Mouse (Mus musculus): ENCODE data around the gene Ehbp1l1. TPM values are rescaled to one million over a fixed set of nuclear protein-coding genes. Genes with fewer than 3 reads are reported as not detected.
A peak's percentile ranks its signal among the peaks of the same experiment; 100 is the strongest.
"Not testable (repeated sequence)": the region's sequence is repeated elsewhere in the genome, so short reads cannot be mapped to it uniquely, and the experiment has no call there.

Gene Ehbp1l1
- polyA plus RNA-seq, 1 experiment = 73.8 TPM

DNA sequence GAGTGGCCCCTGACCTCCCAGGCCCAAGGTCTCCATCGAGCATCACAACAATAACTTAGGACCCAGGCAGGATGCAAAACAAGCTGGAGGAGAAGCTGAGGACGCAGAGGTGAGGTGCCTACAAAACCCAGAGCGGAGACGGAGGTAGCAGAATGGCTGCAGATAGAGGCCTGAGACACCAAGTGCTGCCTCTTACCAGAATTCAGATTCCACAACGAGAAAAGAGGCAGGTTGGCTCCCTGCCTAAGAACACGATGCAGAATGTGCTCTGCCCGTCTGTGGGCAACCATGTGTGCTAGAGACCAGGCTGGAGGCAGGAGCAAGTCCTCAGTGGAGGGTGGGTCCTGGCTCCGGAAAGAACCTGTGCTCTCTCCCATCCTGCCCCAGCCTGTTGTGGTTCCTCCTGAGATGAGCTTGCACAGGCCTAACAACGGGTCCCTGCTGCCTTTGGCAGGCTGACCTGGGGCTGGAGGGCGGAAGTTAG is 33.2 kb downstream of the Ehbp1l1 start:
- 27% methylated on average over 10 of the region's 10 CpGs for WGBS
- DNase-seq = no peak
- TF ChIP-seq CTCF (IDR thresholded peaks at IDR 0.05; ENCODE audit: insufficient read depth, low read length) = no peak
- no peak for TF ChIP-seq POLR2A (IDR thresholded peaks at IDR 0.05; ENCODE audit: borderline replicate concordance, extremely low read depth, low read depth, low read length)
- peak overlapping the region; percentile 25 for H3K4me3 ChIP-seq (replicated peaks; ENCODE audit: extremely low read depth, low read depth, low read length)
- H3K4me1 ChIP-seq (ENCODE audit: control insufficient read depth, insufficient read depth, low read length) = peaks cover 14% of the 10 kb centered on the region

DNA sequence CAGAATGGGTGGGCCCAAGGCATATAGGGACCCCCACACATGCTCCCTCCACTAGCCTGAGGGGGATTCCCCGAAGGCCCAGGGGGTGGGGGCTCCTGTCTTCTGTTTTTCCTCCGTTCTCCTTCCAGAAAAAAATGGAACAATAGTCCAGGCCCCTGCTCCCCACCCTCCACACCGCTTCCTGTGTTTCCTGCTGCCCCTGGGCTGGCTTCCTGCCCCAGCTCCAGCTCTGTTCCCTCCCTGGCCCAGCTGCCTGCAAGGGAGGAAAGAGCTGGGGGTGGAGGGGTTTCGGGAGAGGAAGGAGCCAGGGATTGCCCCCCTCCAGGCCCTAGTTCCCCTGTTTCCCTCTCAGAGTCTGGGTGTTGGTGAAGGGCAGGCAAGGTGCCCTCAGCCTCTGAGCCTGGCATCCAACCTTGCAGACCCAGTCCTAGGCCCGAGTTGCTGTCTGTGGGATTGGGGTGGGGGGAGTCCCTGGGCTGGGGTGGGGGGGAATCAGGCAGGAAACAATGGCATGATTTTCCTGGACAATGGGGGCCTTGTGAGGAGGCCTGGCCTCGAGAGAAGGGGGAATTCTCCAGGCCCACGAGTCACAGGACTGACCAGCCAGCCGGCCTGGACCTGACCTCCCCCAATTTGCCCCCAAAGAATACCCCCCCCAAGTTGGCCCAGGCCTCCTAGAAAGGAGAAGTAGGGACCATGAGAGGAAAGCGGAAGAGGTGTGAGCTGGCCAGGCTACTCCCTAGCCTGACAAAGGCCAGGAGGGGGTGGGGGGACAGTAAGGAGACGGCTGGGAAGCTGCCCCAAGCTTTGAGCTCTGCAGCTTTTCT is 33.8 kb downstream of the Ehbp1l1 start:
- TF ChIP-seq CTCF (IDR thresholded peaks at IDR 0.05; ENCODE audit: insufficient read depth, low read length) (no peak), POLR2A (IDR thresholded peaks at IDR 0.05; ENCODE audit: borderline replicate concordance, extremely low read depth, low read depth, low read length) (no peak)
- H3K4me1 ChIP-seq (ENCODE audit: control insufficient read depth, insufficient read depth, low read length) = peaks cover 19% of the 10 kb centered on the region
- H3K4me3 ChIP-seq (replicated peaks; ENCODE audit: extremely low read depth, low read depth, low read length) = peak overlapping the region; percentile 97
- WGBS = 32% methylated on average over 10 of the region's 10 CpGs
- DNase-seq = peak; percentile 50

DNA sequence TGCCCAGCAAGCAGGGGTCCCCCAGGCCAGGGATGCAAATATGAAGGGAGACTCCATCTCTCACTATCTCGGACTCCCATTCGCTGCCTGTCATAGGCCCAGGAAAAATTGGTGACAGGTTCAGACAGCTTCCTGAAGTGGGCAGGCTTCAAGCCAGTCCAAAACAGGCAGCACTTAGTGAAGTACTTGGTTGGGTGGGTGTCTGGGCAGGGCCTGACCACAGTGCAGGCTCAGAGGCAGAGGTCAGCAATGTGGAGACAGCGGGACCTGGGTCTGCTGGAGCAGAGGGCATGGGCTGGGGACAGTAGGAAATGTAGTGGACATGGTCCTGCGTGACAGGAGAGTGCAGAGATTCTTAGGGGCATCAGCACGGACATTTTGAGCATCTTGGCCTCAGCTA is 34.5 kb downstream of the Ehbp1l1 start:
- 40% methylated on average over 5 of the region's 5 CpGs for WGBS
- DNase-seq = peak; percentile 33
- TF ChIP-seq POLR2A (IDR thresholded peaks at IDR 0.05; ENCODE audit: borderline replicate concordance, extremely low read depth, low read depth, low read length) (peak; percentile 55; the same call in 1 of the 2 replicates), CTCF (IDR thresholded peaks at IDR 0.05; ENCODE audit: insufficient read depth, low read length) (no peak)
- peak overlapping the region; percentile 97 for H3K4me3 ChIP-seq (replicated peaks; ENCODE audit: extremely low read depth, low read depth, low read length)
- H3K4me1 ChIP-seq (ENCODE audit: control insufficient read depth, insufficient read depth, low read length) = peaks cover 20% of the 10 kb centered on the region

DNA sequence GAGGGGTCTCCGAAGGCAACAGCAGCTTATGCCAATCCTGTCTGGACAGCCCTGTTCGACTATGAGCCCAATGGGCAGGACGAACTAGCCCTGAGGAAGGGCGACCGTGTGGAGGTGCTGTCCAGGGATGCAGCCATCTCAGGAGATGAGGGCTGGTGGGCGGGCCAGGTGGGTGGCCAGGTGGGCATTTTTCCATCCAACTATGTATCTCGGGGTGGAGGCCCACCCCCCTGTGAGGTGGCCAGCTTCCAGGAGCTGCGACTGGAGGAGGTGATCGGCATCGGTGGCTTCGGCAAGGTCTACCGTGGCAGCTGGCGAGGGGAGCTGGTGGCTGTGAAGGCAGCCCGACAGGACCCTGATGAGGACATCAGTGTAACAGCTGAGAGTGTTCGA is 35.8 kb downstream of the Ehbp1l1 start:
- no peak for DNase-seq
- Histone ChIP-seq H3K4me1 (ENCODE audit: control insufficient read depth, insufficient read depth, low read length) (peaks cover 20% of the 10 kb centered on the region), H3K4me3 (replicated peaks; ENCODE audit: extremely low read depth, low read depth, low read length) (peak overlapping the region; percentile 97)
- 19% methylated on average over 15 of the region's 15 CpGs for WGBS
- TF ChIP-seq CTCF (IDR thresholded peaks at IDR 0.05; ENCODE audit: insufficient read depth, low read length) (no peak), POLR2A (IDR thresholded peaks at IDR 0.05; ENCODE audit: borderline replicate concordance, extremely low read depth, low read depth, low read length) (0 out of 2 replicates have a peak, but pooled peaks have one; percentile 6)

DNA sequence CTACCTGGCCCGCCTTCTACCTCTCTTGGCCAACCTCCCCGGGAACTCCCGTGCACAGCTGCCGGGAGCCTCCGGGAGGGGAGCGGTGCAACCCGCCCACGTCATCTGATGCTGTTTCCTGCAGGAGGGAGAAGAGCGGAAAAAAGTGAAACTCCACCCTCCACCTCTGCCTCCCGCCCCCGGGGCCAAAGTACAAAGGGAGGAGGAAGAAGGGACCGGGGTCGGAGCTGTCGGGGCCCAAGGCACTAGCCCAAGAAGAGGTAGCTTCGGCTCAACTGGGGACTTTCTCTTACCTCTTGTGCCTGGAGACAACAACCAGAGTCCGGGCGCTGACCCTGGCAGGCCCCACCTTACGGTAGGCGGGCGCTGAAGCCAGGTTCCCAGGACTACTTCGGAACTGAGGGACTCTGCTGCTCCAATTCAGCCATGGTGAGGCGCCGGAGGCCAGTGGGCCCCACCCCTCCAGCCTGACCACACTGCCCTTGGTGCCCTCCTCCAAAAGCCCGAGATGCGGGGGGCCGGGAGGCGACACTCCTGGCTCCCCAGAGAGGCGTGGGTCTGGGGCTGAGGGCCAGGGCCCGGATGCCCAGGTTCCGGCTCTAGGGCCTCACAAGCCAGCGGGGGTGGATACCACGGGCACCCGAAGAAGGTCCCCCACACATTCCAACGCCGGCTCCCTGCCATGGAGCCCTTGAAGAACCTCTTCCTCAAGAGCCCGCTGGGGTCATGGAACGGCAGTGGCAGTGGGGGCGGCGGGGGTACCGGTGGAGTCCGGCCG is 36.4 kb downstream of the Ehbp1l1 start:
- TF ChIP-seq POLR2A (IDR thresholded peaks at IDR 0.05; ENCODE audit: borderline replicate concordance, extremely low read depth, low read depth, low read length) (peak; percentile 83; the same call in 1 of the 2 replicates), CTCF (IDR thresholded peaks at IDR 0.05; ENCODE audit: insufficient read depth, low read length) (no peak)
- 2% methylated on average over 42 of the region's 42 CpGs for WGBS
- peak overlapping the region; percentile 97 for H3K4me3 ChIP-seq (replicated peaks; ENCODE audit: extremely low read depth, low read depth, low read length)
- DNase-seq = peak; percentile 90
- peaks cover 20% of the 10 kb centered on the region for H3K4me1 ChIP-seq (ENCODE audit: control insufficient read depth, insufficient read depth, low read length)

DNA sequence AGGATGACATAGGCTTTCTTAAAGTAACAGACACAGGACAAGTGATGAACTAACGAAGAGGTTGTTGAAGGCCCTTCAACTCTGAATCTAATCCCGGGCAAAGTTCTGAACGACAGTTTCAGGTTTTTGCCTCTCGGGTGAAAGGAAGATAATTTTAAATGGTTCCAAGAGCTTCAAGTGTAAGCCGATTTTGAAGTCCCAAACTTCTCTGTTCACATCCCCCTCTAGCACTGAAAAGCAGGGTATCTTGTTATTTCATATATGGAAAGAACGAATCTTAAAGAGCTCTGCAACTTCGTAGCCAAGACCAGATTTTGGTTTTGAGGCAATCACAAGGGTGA is 37.1 kb downstream of the Ehbp1l1 start:
- Histone ChIP-seq H3K4me3 (replicated peaks; ENCODE audit: extremely low read depth, low read depth, low read length) (peak overlapping the region; percentile 97), H3K4me1 (ENCODE audit: control insufficient read depth, insufficient read depth, low read length) (peaks cover 20% of the 10 kb centered on the region)
- WGBS = under 1% methylated on average over 7 of the region's 7 CpGs
- TF ChIP-seq CTCF (IDR thresholded peaks at IDR 0.05; ENCODE audit: insufficient read depth, low read length) (no peak), POLR2A (IDR thresholded peaks at IDR 0.05; ENCODE audit: borderline replicate concordance, extremely low read depth, low read depth, low read length) (no peak)
- DNase-seq = no peak

DNA sequence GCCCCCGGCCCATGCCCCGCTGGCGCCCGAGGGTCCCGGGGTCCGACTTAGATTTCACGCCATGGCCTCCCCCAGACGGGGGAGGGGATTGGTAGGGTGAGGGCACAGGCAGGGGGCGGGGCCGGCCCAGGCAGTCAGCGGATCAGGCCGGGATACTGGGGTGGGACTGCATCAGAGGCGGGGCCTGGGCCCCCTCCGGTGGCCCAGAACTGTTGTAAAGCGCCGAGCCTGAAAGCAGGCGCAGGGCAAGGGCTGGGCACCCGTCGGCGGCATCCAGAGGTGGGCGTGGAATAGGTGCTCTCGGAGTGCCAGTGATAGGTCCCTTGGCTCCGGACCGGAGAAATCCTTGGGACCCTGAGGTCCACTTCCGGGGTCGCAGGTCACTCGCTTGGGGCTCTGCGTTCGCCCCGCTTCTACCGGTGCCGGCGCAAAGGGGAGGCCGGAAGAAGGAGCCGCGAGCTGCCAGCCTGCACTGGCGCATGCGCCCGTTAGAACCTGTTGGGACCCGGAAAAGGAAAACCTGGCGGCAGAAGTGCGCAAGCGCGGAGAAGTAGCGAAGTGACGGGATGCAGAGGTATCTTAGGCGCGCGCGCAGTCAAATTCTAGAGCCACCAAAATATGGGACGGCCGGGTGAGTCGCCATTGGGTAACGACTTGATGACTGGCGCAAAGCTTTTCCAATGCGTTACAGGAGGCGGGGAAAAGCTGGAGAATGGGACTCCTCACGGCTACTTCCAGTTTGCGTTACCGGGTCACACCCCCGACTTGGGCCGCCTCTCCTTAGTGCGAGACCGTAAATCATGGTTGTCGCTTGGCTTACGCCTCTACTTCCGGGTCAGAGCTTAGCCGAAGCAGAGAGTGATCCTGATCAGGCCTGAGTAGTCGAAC is 37.7 kb downstream of the Ehbp1l1 start, which contains the start of the genes Map3k11 and Pcnx3:
Gene Map3k11, plus strand, starts transcription at position 543 of the 888 bp plus-strand sequence.
Gene Pcnx3, minus strand, starts transcription at position 709 of the 888 bp plus-strand sequence.
- Histone ChIP-seq H3K4me1 (ENCODE audit: control insufficient read depth, insufficient read depth, low read length) (peaks cover 15% of the 10 kb centered on the region), H3K4me3 (replicated peaks; ENCODE audit: extremely low read depth, low read depth, low read length) (peak within 1 kb of the TSS; percentile 97)
- DNase-seq = peak; percentile 92
- under 1% methylated on average over 69 of the region's 69 CpGs for WGBS
- TF ChIP-seq CTCF (IDR thresholded peaks at IDR 0.05; ENCODE audit: insufficient read depth, low read length) (no peak), POLR2A (IDR thresholded peaks at IDR 0.05; ENCODE audit: borderline replicate concordance, extremely low read depth, low read depth, low read length) (peak; percentile 64; the same call in 1 of the 2 replicates)

DNA sequence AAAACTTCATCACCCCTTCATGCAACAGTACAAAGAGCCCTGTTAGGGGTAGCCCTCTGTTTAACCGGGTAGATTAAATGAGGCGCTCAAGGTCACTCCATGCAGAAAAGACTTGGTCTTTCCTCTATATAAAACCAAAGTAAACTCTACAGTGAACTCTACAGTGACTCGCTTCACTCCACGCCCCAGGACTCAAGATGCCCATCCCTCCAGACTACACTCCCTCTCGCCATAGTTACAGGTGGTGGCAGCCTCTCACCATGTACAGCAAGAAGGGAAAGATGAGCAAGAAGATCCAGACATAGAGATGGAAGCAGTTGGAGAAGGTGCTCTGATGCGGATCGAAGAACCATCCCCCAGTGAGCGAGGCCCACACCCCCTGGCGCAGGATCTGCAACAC is 38.4 kb downstream of the Ehbp1l1 start:
- no peak for DNase-seq
- Histone ChIP-seq H3K4me3 (replicated peaks; ENCODE audit: extremely low read depth, low read depth, low read length) (peak overlapping the region; percentile 97), H3K4me1 (ENCODE audit: control insufficient read depth, insufficient read depth, low read length) (peaks cover 11% of the 10 kb centered on the region; the same call in 1 of the 2 replicates)
- TF ChIP-seq CTCF (IDR thresholded peaks at IDR 0.05; ENCODE audit: insufficient read depth, low read length) (no peak), POLR2A (IDR thresholded peaks at IDR 0.05; ENCODE audit: borderline replicate concordance, extremely low read depth, low read depth, low read length) (no peak)
- WGBS = 21% methylated on average over 9 of the region's 9 CpGs

DNA sequence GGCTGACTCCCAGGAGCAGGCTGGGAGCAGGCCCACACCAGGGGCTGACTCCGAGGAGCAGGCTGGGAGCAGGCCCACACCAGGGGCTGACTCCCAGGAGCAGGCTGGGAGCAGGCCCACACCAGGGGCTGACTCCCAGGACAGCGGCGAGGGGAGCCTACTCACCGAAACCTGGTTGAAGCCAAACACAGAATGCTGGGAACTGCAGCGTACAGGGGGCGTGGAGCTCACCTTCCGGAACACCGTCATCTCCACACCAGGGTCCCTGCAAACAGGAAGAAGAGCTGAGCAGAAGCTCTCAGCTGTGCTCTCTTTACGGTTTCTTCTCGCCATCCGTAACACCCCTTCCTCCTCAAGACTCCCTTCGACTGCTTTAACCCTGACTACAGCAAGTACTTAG is 39.2 kb downstream of the Ehbp1l1 start:
- H3K4me3 ChIP-seq (replicated peaks; ENCODE audit: extremely low read depth, low read depth, low read length); DNase-seq: not testable (repeated sequence)
- peaks cover 11% of the 10 kb centered on the region; the same call in 1 of the 2 replicates for H3K4me1 ChIP-seq (ENCODE audit: control insufficient read depth, insufficient read depth, low read length)
- 92% methylated on average over 12 of the region's 12 CpGs for WGBS

Data from lung, adult 2 months (tissue).